Mouse (Mus musculus) spleen, postnatal 36 days (tissue): Measurements from ENCODE around the gene Fbxw4.
"Not testable (repeated sequence)": the region's sequence is repeated elsewhere in the genome, so short reads cannot be mapped to it uniquely, and the experiment has no call there.

Experiments
- DNase-seq, 2 experiments: peaks; one replicate each; pipeline ENCODE4 v3.0.0; 2022; ENCODE audit warnings: low spot score in 2 of 2, mixed read lengths in 1 of 2

The Fbxw4 gene

GRCm38 (mm10) chr19:45580235-45580634 is 79.9 kb downstream of the Fbxw4 start:
- DNase-seq: no peak

GRCm38 (mm10) chr19:45579416-45579815 is 80.7 kb downstream of the Fbxw4 start:
- no peak for DNase-seq

GRCm38 (mm10) chr19:45578976-45579375 is 81.1 kb downstream of the Fbxw4 start:
- no peak for DNase-seq

GRCm38 (mm10) chr19:45577141-45577750 is 82.9 kb downstream of the Fbxw4 start:
- peak in 1 of 2 experiments; percentile 28 for DNase-seq

GRCm38 (mm10) chr19:45575632-45576001 is 84.5 kb downstream of the Fbxw4 start:
- peak in 1 of 2 experiments; percentile 44 for DNase-seq

GRCm38 (mm10) chr19:45574941-45575631 is 85.0 kb downstream of the Fbxw4 start:
- peak; percentile 65 to 67 for DNase-seq

GRCm38 (mm10) chr19:45574339-45574898 is 85.7 kb downstream of the Fbxw4 start:
- DNase-seq: no peak

- DNase-seq: peak; percentile 69 to 77
Observed at GRCm38 (mm10) chr19:45573861-45574267, 86.2 kb downstream of the Fbxw4 start.

- DNase-seq: no peak
Observed at GRCm38 (mm10) chr19:45573033-45573432, 87.1 kb downstream of the Fbxw4 start.

GRCm38 (mm10) chr19:45567367-45567766 is 92.7 kb downstream of the Fbxw4 start:
- DNase-seq: no peak

- no peak for DNase-seq
Observed at GRCm38 (mm10) chr19:45565925-45566715, 94.0 kb downstream of the Fbxw4 start.

GRCm38 (mm10) chr19:45560153-45560890 is 99.8 kb downstream of the Fbxw4 start, which contains the start of the genes Poll and Gm17018:
Gene Poll (minus strand): TSS chr19:45560531.
Gene Gm17018 (plus strand): TSS chr19:45560615.
- peak; percentile 81 to 84 for DNase-seq

- no peak for DNase-seq
Observed at GRCm38 (mm10) chr19:45554136-45554535, 106.0 kb downstream of the Fbxw4 start.

GRCm38 (mm10) chr19:45552187-45552586 is 107.9 kb downstream of the Fbxw4 start:
- DNase-seq: no peak

- no peak for DNase-seq
Observed at GRCm38 (mm10) chr19:45549948-45550347, 110.2 kb downstream of the Fbxw4 start.

- no peak for DNase-seq
Observed at GRCm38 (mm10) chr19:45549128-45549915, 110.8 kb downstream of the Fbxw4 start.

GRCm38 (mm10) chr19:45548196-45548595 is 111.9 kb downstream of the Fbxw4 start:
- DNase-seq: not testable (repeated sequence)

- DNase-seq: peak; percentile 67 to 69
Observed at GRCm38 (mm10) chr19:45544925-45545321, 115.2 kb downstream of the Fbxw4 start.

GRCm38 (mm10) chr19:45544152-45544924 is 115.8 kb downstream of the Fbxw4 start:
- peak; percentile 31 to 39 for DNase-seq

GRCm38 (mm10) chr19:45542061-45542460 is 118.1 kb downstream of the Fbxw4 start:
- DNase-seq: no peak
